Mouse (Mus musculus) heart, adult 2 months (tissue): ENCODE results near the gene Ttyh1.

Experiments
- CTCF ChIP-seq: fragments of 200-600 bp; IDR thresholded peaks from 2 replicates; pipeline ENCODE4 v1.8.1; 2022; ENCODE audit warnings: antibody characterized with exemption, mild to moderate bottlenecking, moderate library complexity
- POLR2A ChIP-seq: fragments of 200-500 bp; IDR thresholded peaks from 2 replicates; pipeline ENCODE4 v1.6.1; 2011; ENCODE audit warnings: mild to moderate bottlenecking, low read depth, low read length, control low read depth; ENCODE audit not compliant: insufficient read depth

DNA sequence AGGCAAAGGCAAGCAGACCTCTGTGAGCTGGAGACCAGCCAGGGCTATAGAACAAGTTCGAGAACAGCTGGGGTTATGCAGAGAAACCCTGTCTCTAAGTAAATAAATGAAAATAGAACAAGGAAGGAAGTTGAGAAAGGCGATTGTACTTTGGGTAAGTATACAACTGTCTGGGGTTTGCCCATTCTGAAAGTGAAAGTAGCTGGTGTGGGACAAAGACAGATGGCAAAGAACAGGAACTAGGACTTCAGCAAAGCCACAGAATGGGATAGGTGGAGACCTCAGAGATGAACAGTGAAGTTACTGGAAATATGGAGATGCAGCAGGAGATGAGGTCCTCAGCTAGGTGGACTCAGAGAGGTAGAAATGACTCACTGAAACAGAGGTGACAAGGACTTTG is 36.4 kb upstream of the Ttyh1 start:
- TF ChIP-seq POLR2A (no peak), CTCF (no peak)
